Mouse (Mus musculus): Measurements from ENCODE around the gene Cxcr5. TPM values are rescaled to one million over a fixed set of nuclear protein-coding genes. Genes with fewer than 3 reads are reported as not detected.

Cxcr5 gene
- total and polyA plus RNA-seq, 2 experiments from 2014 or later, result not detected

DNA sequence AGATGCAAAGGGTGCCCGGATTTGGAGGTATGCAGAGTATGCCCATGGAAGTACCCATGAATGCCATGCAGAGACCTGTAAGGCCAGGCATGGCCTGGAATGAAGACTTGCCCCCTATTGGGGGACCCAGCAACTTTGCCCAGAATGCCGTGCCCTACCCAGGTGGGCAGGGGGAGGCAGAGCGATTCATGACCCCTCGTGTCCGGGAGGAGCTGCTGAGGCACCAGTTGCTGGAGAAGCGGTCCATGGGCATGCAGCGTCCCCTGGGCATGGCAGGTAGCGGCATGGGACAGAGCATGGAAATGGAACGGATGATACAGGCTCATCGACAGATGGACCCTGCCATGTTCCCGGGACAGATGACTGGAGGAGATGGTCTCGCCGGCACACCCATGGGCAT lies 55.1 kb downstream of the Cxcr5 start:
- 0 out of 2 replicates have a peak, but pooled peaks have one; percentile 0 for TF ChIP-seq CTCF (IDR thresholded peaks at IDR 0.05; ENCODE audit: low read depth)
- H3K9ac ChIP-seq (replicated peaks; ENCODE audit: low read length), result no peak overlapping the region
- WGBS, result 88% methylated on average over 13 of the region's 13 CpGs
- no peak overlapping the region for H3K4me3 ChIP-seq (ENCODE audit: low read length)
- H3K4me1 ChIP-seq (ENCODE audit: insufficient read depth, low read length), result peaks cover 12% of the 10 kb centered on the region; the same call in 1 of the 2 replicates
- H3K36me3 ChIP-seq (ENCODE audit: insufficient read depth, low read length), result peaks cover 27% of the 10 kb centered on the region; the same call in 1 of the 2 replicates
- ATAC-seq (no peak), DNase-seq (ENCODE audit: low spot score) (no peak)
- no peaks in the 10 kb centered on the region for H3K9me3 ChIP-seq (ENCODE audit: low read length)
- H3K27ac ChIP-seq, result no peak overlapping the region
- no peak overlapping the region for H3K4me2 ChIP-seq (ENCODE audit: low read depth, low read length)
- no peaks in the 10 kb centered on the region for H3K27me3 ChIP-seq (ENCODE audit: insufficient read depth, low read length)

DNA sequence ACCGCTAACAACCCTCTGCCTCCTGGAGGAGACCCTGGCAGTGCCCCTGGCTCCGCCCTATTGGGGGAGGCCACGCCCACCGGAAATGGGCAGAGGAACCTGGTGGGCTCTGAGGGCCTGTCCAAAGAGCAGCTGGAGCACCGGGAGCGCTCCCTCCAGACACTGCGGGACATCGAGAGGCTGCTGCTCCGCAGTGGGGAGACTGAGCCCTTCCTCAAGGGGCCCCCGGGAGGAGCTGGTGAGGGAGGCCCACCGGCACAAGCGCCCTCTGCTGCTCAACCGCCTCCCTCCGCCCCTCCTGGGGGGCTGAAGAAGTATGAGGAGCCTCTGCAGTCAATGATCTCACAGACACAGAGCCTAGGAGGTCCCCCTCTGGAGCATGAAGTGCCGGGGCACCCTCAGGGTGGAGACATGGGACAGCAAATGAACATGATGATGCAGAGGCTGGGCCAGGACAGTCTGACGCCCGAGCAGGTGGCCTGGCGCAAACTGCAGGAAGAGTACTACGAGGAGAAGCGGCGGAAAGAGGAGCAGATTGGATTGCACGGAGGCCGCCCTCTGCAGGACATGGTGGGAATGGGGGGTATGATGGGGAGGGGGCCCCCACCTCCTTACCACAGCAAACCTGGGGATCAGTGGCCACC lies 55.7 kb downstream of the Cxcr5 start:
- no peak for ATAC-seq
- WGBS, result 53% methylated on average over 23 of the region's 23 CpGs
- no peak overlapping the region for H3K4me2 ChIP-seq (ENCODE audit: low read depth, low read length)
- H3K4me3 ChIP-seq (ENCODE audit: low read length), result no peak overlapping the region
- DNase-seq (ENCODE audit: low spot score), result no peak
- no peaks in the 10 kb centered on the region for H3K27me3 ChIP-seq (ENCODE audit: insufficient read depth, low read length)
- TF ChIP-seq CTCF (IDR thresholded peaks at IDR 0.05; ENCODE audit: low read depth), result peak; percentile 10
- H3K4me1 ChIP-seq (ENCODE audit: insufficient read depth, low read length), result peaks cover 12% of the 10 kb centered on the region; the same call in 1 of the 2 replicates
- H3K9ac ChIP-seq (replicated peaks; ENCODE audit: low read length), result no peak overlapping the region
- no peaks in the 10 kb centered on the region for H3K9me3 ChIP-seq (ENCODE audit: low read length)
- peaks cover 28% of the 10 kb centered on the region; the same call in 1 of the 2 replicates for H3K36me3 ChIP-seq (ENCODE audit: insufficient read depth, low read length)
- no peak overlapping the region for H3K27ac ChIP-seq

DNA sequence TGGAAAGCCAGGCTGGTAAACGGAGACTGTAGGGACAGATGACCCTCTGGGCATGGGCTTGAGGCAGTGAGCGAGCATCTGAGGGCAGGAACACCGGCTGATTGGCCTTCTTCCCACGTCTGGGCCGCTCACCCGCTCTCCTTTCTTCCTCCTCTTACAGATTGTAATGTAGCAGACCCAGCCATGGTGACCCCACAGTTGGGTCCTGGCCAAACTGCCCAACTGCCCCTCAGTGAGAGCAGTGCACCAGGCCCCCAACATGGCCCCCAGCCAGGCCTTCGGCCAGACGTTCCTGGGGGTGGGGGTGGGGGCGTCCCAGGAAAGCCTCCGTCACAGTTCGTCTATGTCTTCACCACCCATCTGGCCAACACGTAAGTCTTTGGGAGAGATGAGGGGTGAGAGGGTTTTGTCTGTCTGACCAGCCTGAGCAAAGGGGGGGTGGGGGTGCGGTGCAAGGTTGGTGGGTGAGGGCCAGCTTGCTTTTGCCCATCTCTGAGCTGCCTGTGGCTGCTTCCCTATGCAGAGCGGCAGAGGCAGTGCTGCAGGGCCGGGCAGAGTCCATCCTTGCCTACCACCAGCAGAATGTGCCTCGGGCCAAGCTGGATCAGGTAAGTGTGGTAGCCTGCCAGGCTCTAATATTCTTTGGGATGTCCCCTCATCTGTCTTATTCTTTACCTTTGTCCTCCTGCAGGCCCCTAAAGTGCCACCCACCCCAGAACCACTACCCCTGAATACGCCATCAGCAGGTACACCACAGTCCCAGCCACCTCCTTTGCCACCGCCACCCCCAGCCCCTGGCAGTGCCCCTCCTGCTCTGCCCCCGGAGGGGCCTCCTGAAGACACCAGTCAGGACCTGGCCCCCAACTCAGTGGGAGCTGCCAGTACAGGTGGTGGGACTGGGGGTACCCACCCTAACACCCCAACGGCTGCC lies 56.5 kb downstream of the Cxcr5 start:
- 57% methylated on average over 20 of the region's 20 CpGs for WGBS
- no peak overlapping the region for H3K4me2 ChIP-seq (ENCODE audit: low read depth, low read length)
- no peak for TF ChIP-seq CTCF (IDR thresholded peaks at IDR 0.05; ENCODE audit: low read depth)
- peaks cover 30% of the 10 kb centered on the region; the same call in 1 of the 2 replicates for H3K36me3 ChIP-seq (ENCODE audit: insufficient read depth, low read length)
- peaks cover 17% of the 10 kb centered on the region; the same call in 1 of the 2 replicates for H3K4me1 ChIP-seq (ENCODE audit: insufficient read depth, low read length)
- H3K9me3 ChIP-seq (ENCODE audit: low read length), result no peaks in the 10 kb centered on the region
- ATAC-seq (no peak), DNase-seq (ENCODE audit: low spot score) (peak; percentile 51)
- no peak overlapping the region for H3K9ac ChIP-seq (replicated peaks; ENCODE audit: low read length)
- H3K27ac ChIP-seq, result no peak overlapping the region
- no peak overlapping the region for H3K4me3 ChIP-seq (ENCODE audit: low read length)
- H3K27me3 ChIP-seq (ENCODE audit: insufficient read depth, low read length), result no peaks in the 10 kb centered on the region

DNA sequence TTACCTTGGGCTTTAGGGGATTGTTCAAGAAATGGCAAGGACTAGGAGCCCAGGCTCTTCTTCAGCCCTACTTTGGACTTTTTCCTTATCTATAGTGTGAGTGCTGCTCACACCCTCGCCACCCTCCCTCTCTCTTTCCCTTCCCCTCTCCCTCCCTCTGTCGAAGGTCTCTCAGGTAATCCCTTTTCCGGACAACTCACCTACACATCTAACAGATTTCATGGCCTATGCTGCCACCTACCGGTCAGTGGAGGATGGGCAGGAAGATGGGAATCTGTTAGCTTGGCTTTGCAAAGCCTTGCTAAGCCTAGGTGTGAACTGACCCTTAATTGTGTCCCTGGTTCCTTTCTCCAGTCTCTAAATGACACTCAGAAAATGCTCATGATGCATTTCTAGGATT lies 59.7 kb downstream of the Cxcr5 start:
- Histone ChIP-seq H3K36me3 (ENCODE audit: insufficient read depth, low read length) (peaks cover 14% of the 10 kb centered on the region; the same call in 1 of the 2 replicates), H3K27ac (no peak overlapping the region), H3K9me3 (ENCODE audit: low read length) (no peaks in the 10 kb centered on the region), H3K4me3 (ENCODE audit: low read length) (no peak overlapping the region), H3K4me1 (ENCODE audit: insufficient read depth, low read length) (peaks cover 37% of the 10 kb centered on the region), H3K4me2 (ENCODE audit: low read depth, low read length) (no peak overlapping the region), H3K9ac (replicated peaks; ENCODE audit: low read length) (no peak overlapping the region), H3K27me3 (ENCODE audit: insufficient read depth, low read length) (no peaks in the 10 kb centered on the region)
- ATAC-seq, result no peak
- 0% methylated on average over 4 of the region's 4 CpGs for WGBS
- TF ChIP-seq CTCF (IDR thresholded peaks at IDR 0.05; ENCODE audit: low read depth), result peak; percentile 97
- peak; percentile 89 for DNase-seq (ENCODE audit: low spot score)

DNA sequence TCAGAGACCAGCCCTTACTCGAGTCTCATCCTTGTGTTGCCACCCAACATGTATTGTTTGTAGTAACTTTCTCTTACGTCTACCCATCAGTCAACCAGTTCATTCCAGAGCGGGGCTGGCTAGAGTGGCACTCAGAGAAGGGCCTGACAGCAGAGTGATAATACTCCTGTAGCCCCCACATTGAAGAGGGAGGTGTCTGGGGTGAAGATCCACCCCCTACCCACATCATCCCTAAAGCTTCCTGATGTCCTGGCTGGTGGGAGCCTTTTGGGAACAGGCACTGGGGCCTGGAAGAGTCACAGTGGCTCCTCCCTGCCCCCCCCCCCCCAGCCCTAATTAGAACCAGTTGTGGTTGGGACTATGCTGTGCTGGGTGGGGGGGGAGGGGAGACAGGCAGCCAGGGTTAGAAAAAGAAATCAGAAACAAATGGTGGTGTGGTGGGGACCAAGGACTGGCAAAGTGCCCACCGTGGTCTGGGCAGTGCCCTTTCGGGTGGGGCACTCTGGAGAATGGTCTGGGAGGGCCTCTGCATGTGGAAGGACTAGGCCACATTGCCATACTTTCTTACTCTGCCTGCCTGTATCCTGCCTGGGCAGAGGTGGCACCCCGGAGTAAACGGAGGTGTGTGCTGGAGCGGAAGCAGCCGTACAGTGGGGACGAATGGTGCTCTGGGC lies 60.3 kb downstream of the Cxcr5 start:
- no peak for TF ChIP-seq CTCF (IDR thresholded peaks at IDR 0.05; ENCODE audit: low read depth)
- no peak for ATAC-seq
- peaks cover 37% of the 10 kb centered on the region for H3K4me1 ChIP-seq (ENCODE audit: insufficient read depth, low read length)
- WGBS, result 49% methylated on average over 10 of the region's 10 CpGs
- H3K9me3 ChIP-seq (ENCODE audit: low read length), result no peaks in the 10 kb centered on the region
- H3K4me2 ChIP-seq (ENCODE audit: low read depth, low read length), result no peak overlapping the region
- H3K9ac ChIP-seq (replicated peaks; ENCODE audit: low read length), result no peak overlapping the region
- no peak for DNase-seq (ENCODE audit: low spot score)
- H3K4me3 ChIP-seq (ENCODE audit: low read length), result no peak overlapping the region
- H3K27me3 ChIP-seq (ENCODE audit: insufficient read depth, low read length), result no peaks in the 10 kb centered on the region
- H3K36me3 ChIP-seq (ENCODE audit: insufficient read depth, low read length), result peaks cover 7% of the 10 kb centered on the region; the same call in 1 of the 2 replicates
- no peak overlapping the region; the same call in 1 of the 2 replicates for H3K27ac ChIP-seq

DNA sequence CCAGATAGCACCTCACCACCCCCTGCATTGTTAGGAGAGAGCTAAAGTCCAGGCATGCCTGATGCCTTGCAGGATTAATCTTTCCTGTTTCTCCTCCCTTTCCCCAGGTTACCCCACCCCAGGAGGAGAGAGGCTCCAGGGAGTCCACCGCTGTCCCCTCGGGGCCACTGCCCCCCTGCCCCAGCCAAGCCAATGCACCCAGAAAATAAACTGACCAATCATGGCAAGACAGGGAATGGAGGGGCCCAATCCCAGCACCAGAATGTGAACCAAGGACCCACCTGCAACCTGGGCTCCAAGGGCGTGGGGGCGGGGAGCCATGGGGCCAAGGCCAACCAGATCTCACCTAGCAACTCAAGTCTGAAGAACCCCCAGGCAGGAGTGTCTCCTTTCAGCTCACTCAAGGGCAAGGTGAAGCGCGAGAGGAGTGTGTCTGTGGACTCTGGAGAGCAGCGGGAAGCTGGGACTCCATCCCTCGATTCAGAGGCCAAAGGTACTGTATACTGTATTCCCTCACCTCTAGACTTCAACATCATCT lies 61.0 kb downstream of the Cxcr5 start:
- H3K27ac ChIP-seq, result peak overlapping the region; percentile 80; the same call in 1 of the 2 replicates
- WGBS, result 65% methylated on average over 8 of the region's 8 CpGs
- H3K4me3 ChIP-seq (ENCODE audit: low read length), result no peak overlapping the region
- no peaks in the 10 kb centered on the region for H3K27me3 ChIP-seq (ENCODE audit: insufficient read depth, low read length)
- no peaks in the 10 kb centered on the region for H3K9me3 ChIP-seq (ENCODE audit: low read length)
- peaks cover 37% of the 10 kb centered on the region for H3K4me1 ChIP-seq (ENCODE audit: insufficient read depth, low read length)
- ATAC-seq (no peak), DNase-seq (ENCODE audit: low spot score) (no peak)
- no peak for TF ChIP-seq CTCF (IDR thresholded peaks at IDR 0.05; ENCODE audit: low read depth)
- 0 out of 2 replicates have a peak overlapping the region, but pooled peaks have one; percentile 58 for H3K9ac ChIP-seq (replicated peaks; ENCODE audit: low read length)
- 0 out of 2 replicates have a peak, but pooled peaks cover 3% of the 10 kb centered on the region for H3K36me3 ChIP-seq (ENCODE audit: insufficient read depth, low read length)
- no peak overlapping the region for H3K4me2 ChIP-seq (ENCODE audit: low read depth, low read length)
